Mouse (Mus musculus) hindbrain, embryonic 11.5 days (tissue): ENCODE results near the gene Ascc1. TPM values are rescaled to one million over a fixed set of nuclear protein-coding genes. Genes with fewer than 3 reads are reported as not detected.

Experiments used
- ATAC-seq: fragments of 200-750 bp; cut with Nextera tagmentation; 2 replicates; pipeline ENCODE4 v1.8.0; 2017; ENCODE audit warnings: mild to moderate bottlenecking, moderate TSS enrichment, moderate library complexity; ENCODE audit not compliant: low FRiP score
- DNase-seq: peaks from one replicate; pipeline ENCODE4 v3.0.0-alpha.2; 2015; ENCODE audit warnings: low spot score
- H3K27ac ChIP-seq: fragments of 300-500 bp; sonication (generic); 2 replicates; pipeline ENCODE4 v1.5.1; 2014; ENCODE audit warnings: mild to moderate bottlenecking, low read depth, low read length
- H3K27me3 ChIP-seq: fragments of 300-500 bp; sonication (generic); 2 replicates; pipeline ENCODE4 v1.6.1; 2014; ENCODE audit warnings: mild to moderate bottlenecking, low read length, moderate library complexity, mixed read lengths; ENCODE audit not compliant: control insufficient read depth, insufficient read depth
- H3K36me3 ChIP-seq: fragments of 300-500 bp; sonication (generic); 2 replicates; pipeline ENCODE4 v1.6.1; 2014; ENCODE audit warnings: mild to moderate bottlenecking, low read length, moderate library complexity, mixed read lengths; ENCODE audit not compliant: control insufficient read depth, insufficient read depth
- H3K4me1 ChIP-seq: fragments of 300-500 bp; sonication (generic); replicated peaks from 2 replicates; pipeline ENCODE4 v1.6.1; 2014; ENCODE audit warnings: low read length, mixed read lengths; ENCODE audit not compliant: control insufficient read depth, insufficient read depth
- H3K4me2 ChIP-seq: fragments of 300-500 bp; sonication (generic); replicated peaks from 2 replicates; pipeline ENCODE4 v1.6.1; 2014; ENCODE audit warnings: mild to moderate bottlenecking, low read depth, low read length
- H3K4me3 ChIP-seq: fragments of 300-500 bp; sonication (generic); 2 replicates; pipeline ENCODE4 v1.5.1; 2014; ENCODE audit warnings: low read depth, low read length
- H3K9ac ChIP-seq: fragments of 300-500 bp; sonication (generic); 2 replicates; pipeline ENCODE4 v1.6.1; 2014; ENCODE audit warnings: low read depth, low read length
- H3K9me3 ChIP-seq: fragments of 300-500 bp; sonication (generic); 2 replicates; pipeline ENCODE4 v1.6.1; 2016; ENCODE audit warnings: low read length; ENCODE audit not compliant: control insufficient read depth
- WGBS: fragments of 180-500 bp; shearing (Covaris S2); extraction: QIAGEN DNeasy Blood & Tissue Kit; methylation state at CpG from one replicate; pipeline ENCODE4 v1.1.7; 2014; 5-methylcytosine and 5-hydroxymethylcytosine counted together
- polyA plus RNA-seq: library from polyadenylated mRNA; unstranded; fragments of >200 nt; fragmentation: Nextera tagmentation; extraction: Ambion mirVana; gene quantifications from 2 replicates; pipeline ENCODE4 v1.2.1, GENCODE M21; 2014

Ascc1 gene
- polyA plus RNA-seq, 1 experiment from 2014 or later, result 42.9 TPM

- H3K9ac ChIP-seq, result no peak overlapping the region
- no peaks in the 10 kb centered on the region for H3K36me3 ChIP-seq
- no peaks in the 10 kb centered on the region for H3K4me1 ChIP-seq
- no peaks in the 10 kb centered on the region for H3K9me3 ChIP-seq
- no peak for DNase-seq
- no peak for ATAC-seq
- 71% methylated on average over 18 of the region's 21 CpGs for WGBS
- H3K4me3 ChIP-seq, result no peak overlapping the region
- H3K4me2 ChIP-seq, result no peak overlapping the region
- H3K27ac ChIP-seq, result 0 out of 2 replicates have a peak overlapping the region, but pooled peaks have one; percentile 8
- no peaks in the 10 kb centered on the region for H3K27me3 ChIP-seq
Measured at GRCm38 (mm10) chr10:60080982-60081825, 78.6 kb downstream of the Ascc1 start.

- ATAC-seq, result no peak
- 62% methylated on average over 5 of the region's 5 CpGs for WGBS
- DNase-seq, result no peak
- no peaks in the 10 kb centered on the region for H3K9me3 ChIP-seq
- no peak overlapping the region for H3K4me2 ChIP-seq
- H3K4me1 ChIP-seq, result no peaks in the 10 kb centered on the region
- no peaks in the 10 kb centered on the region for H3K27me3 ChIP-seq
- no peaks in the 10 kb centered on the region for H3K36me3 ChIP-seq
- no peak overlapping the region for H3K27ac ChIP-seq
- H3K9ac ChIP-seq, result no peak overlapping the region
- no peak overlapping the region for H3K4me3 ChIP-seq
Measured at GRCm38 (mm10) chr10:60081905-60082304, 79.3 kb downstream of the Ascc1 start.

GRCm38 (mm10) chr10:60084065-60084464 lies 81.5 kb downstream of the Ascc1 start:
- H3K36me3 ChIP-seq, result no peaks in the 10 kb centered on the region
- H3K9me3 ChIP-seq, result no peaks in the 10 kb centered on the region
- ATAC-seq, result no peak
- no peak overlapping the region for H3K4me3 ChIP-seq
- no peak overlapping the region for H3K4me2 ChIP-seq
- WGBS, result 94% methylated on average over 4 of the region's 4 CpGs
- H3K27me3 ChIP-seq, result no peaks in the 10 kb centered on the region
- no peak overlapping the region for H3K9ac ChIP-seq
- no peak overlapping the region for H3K27ac ChIP-seq
- H3K4me1 ChIP-seq, result no peaks in the 10 kb centered on the region
- no peak for DNase-seq

GRCm38 (mm10) chr10:60092311-60092710 lies 89.7 kb downstream of the Ascc1 start:
- H3K4me2 ChIP-seq, result no peak overlapping the region
- no peaks in the 10 kb centered on the region for H3K9me3 ChIP-seq
- no peak overlapping the region for H3K4me3 ChIP-seq
- H3K27ac ChIP-seq, result no peak overlapping the region
- no peaks in the 10 kb centered on the region for H3K4me1 ChIP-seq
- H3K36me3 ChIP-seq, result no peaks in the 10 kb centered on the region
- DNase-seq (no peak), ATAC-seq (no peak)
- H3K9ac ChIP-seq, result no peak overlapping the region
- 80% methylated on average over 2 of the region's 2 CpGs for WGBS
- no peaks in the 10 kb centered on the region for H3K27me3 ChIP-seq

- Histone ChIP-seq H3K4me1 (no peaks in the 10 kb centered on the region), H3K27ac (no peak overlapping the region), H3K4me3 (no peak overlapping the region), H3K36me3 (no peaks in the 10 kb centered on the region), H3K27me3 (no peaks in the 10 kb centered on the region), H3K9ac (no peak overlapping the region), H3K9me3 (no peaks in the 10 kb centered on the region), H3K4me2 (no peak overlapping the region)
- 87% methylated on average over 2 of the region's 2 CpGs for WGBS
- ATAC-seq (no peak), DNase-seq (no peak)
Measured at GRCm38 (mm10) chr10:60093751-60094150, 91.1 kb downstream of the Ascc1 start.

- no peak overlapping the region for H3K4me2 ChIP-seq
- no peaks in the 10 kb centered on the region for H3K27me3 ChIP-seq
- no peak overlapping the region for H3K27ac ChIP-seq
- H3K9ac ChIP-seq, result no peak overlapping the region
- no peaks in the 10 kb centered on the region for H3K9me3 ChIP-seq
- ATAC-seq (no peak), DNase-seq (no peak)
- no peak overlapping the region for H3K4me3 ChIP-seq
- WGBS, result 91% methylated on average over 2 of the region's 2 CpGs
- H3K36me3 ChIP-seq, result no peaks in the 10 kb centered on the region
- no peaks in the 10 kb centered on the region for H3K4me1 ChIP-seq
Measured at GRCm38 (mm10) chr10:60095558-60095957, 93.0 kb downstream of the Ascc1 start.

- Histone ChIP-seq H3K9ac (no peak overlapping the region), H3K4me1 (no peaks in the 10 kb centered on the region), H3K27ac (no peak overlapping the region), H3K4me3 (no peak overlapping the region), H3K36me3 (no peaks in the 10 kb centered on the region), H3K27me3 (no peaks in the 10 kb centered on the region), H3K9me3 (no peaks in the 10 kb centered on the region), H3K4me2 (no peak overlapping the region)
- DNase-seq (no peak), ATAC-seq (no peak)
- WGBS, result 68% methylated on average over 1 of the region's 1 CpGs
Measured at GRCm38 (mm10) chr10:60096302-60096701, 93.7 kb downstream of the Ascc1 start.

GRCm38 (mm10) chr10:60097146-60097545 lies 94.5 kb downstream of the Ascc1 start:
- no peak for DNase-seq
- no peaks in the 10 kb centered on the region for H3K9me3 ChIP-seq
- no peaks in the 10 kb centered on the region for H3K36me3 ChIP-seq
- no peak for ATAC-seq
- no peak overlapping the region for H3K4me2 ChIP-seq
- H3K4me3 ChIP-seq, result no peak overlapping the region
- 91% methylated on average over 9 of the region's 9 CpGs for WGBS
- no peak overlapping the region for H3K27ac ChIP-seq
- H3K4me1 ChIP-seq, result no peaks in the 10 kb centered on the region
- H3K9ac ChIP-seq, result no peak overlapping the region
- no peaks in the 10 kb centered on the region for H3K27me3 ChIP-seq

- ATAC-seq, result no peak
- no peak for DNase-seq
- no peak overlapping the region for H3K4me2 ChIP-seq
- no peak overlapping the region for H3K27ac ChIP-seq
- H3K9me3 ChIP-seq, result no peaks in the 10 kb centered on the region
- no peaks in the 10 kb centered on the region for H3K27me3 ChIP-seq
- whole genome bisulfite sequencing, result 88% methylated on average over 5 of the region's 5 CpGs
- no peaks in the 10 kb centered on the region for H3K36me3 ChIP-seq
- no peak overlapping the region for H3K9ac ChIP-seq
- no peaks in the 10 kb centered on the region for H3K4me1 ChIP-seq
- no peak overlapping the region for H3K4me3 ChIP-seq
Measured at GRCm38 (mm10) chr10:60097774-60098173, 95.2 kb downstream of the Ascc1 start.
